Mouse (Mus musculus) kidney, postnatal 25 days (tissue): ENCODE measurements around the gene Ap5z1.

ENCODE experiments used
- DNase-seq, 2 experiments: peaks; one replicate each; pipeline ENCODE4 v3.0.0; 2021; ENCODE audit warnings: mixed read lengths in 2 of 2

The Ap5z1 gene

GRCm38 (mm10) chr5:142524711-142525464 lies 61.1 kb downstream of the Ap5z1 start:
- no peak for DNase-seq
